Comparison of ENCODE assay signal across 8 mouse cellular contexts in genomic region chr16:58727477-58728131, GRCm38 (mm10). TPM values are rescaled to one million over a fixed set of nuclear protein-coding genes. Genes with fewer than 3 reads are reported as not detected.
A peak's percentile ranks its signal among the peaks of the same experiment; 100 is the strongest.
DNase-seq lines count a peak whose midpoint lies in the region; ATAC-seq and TF ChIP-seq lines count a peak whose summit lies in the region.

Cldnd1 (plus strand) TSS chr16:58727910.

- H3K9ac ChIP-seq in heart, embryonic 12.5 days: peak within 1 kb of the TSS; percentile 84
- H3K9ac ChIP-seq in kidney, postnatal 0 days (ENCODE audit: low read depth, low read length): peak within 1 kb of the TSS; percentile 72
- H3K9ac ChIP-seq in liver, embryonic 11.5 days (ENCODE audit: low read depth, low read length): peak within 1 kb of the TSS; percentile 72
- peak within 1 kb of the TSS; percentile 68 for H3K9ac ChIP-seq in stomach, embryonic 14.5 days (replicated peaks; ENCODE audit: low read depth, low read length)

- H3K4me1 ChIP-seq in heart, embryonic 12.5 days (replicated peaks): peaks cover 4% of the 10 kb centered on the region
- no peaks in the 10 kb centered on the region for H3K4me1 ChIP-seq in kidney, postnatal 0 days (replicated peaks; ENCODE audit: insufficient read depth, low read length)
- peaks cover 4% of the 10 kb centered on the region; the same call in 1 of the 2 replicates for H3K4me1 ChIP-seq in liver, embryonic 11.5 days (replicated peaks; ENCODE audit: control insufficient read depth, insufficient read depth, low read length)
- peaks cover 3% of the 10 kb centered on the region; the same call in 1 of the 2 replicates for H3K4me1 ChIP-seq in stomach, embryonic 14.5 days (ENCODE audit: control insufficient read depth, insufficient read depth, low read length)

- peaks cover 30% of the 10 kb centered on the region for H3K36me3 ChIP-seq in heart, embryonic 12.5 days
- H3K36me3 ChIP-seq in kidney, postnatal 0 days (ENCODE audit: insufficient read depth, low read length): peaks cover 25% of the 10 kb centered on the region
- H3K36me3 ChIP-seq in liver, embryonic 11.5 days (ENCODE audit: control insufficient read depth, insufficient read depth, low read length): peaks cover 20% of the 10 kb centered on the region
- peaks cover 15% of the 10 kb centered on the region; the same call in 1 of the 2 replicates for H3K36me3 ChIP-seq in stomach, embryonic 14.5 days (ENCODE audit: control insufficient read depth, insufficient read depth, low read length)

- H3K27me3 ChIP-seq in heart, embryonic 12.5 days (replicated peaks): no peaks in the 10 kb centered on the region
- H3K27me3 ChIP-seq in kidney, postnatal 0 days (ENCODE audit: insufficient read depth, low read length): no peaks in the 10 kb centered on the region
- H3K27me3 ChIP-seq in liver, embryonic 11.5 days (replicated peaks; ENCODE audit: control insufficient read depth, insufficient read depth, low read length): no peaks in the 10 kb centered on the region
- no peaks in the 10 kb centered on the region for H3K27me3 ChIP-seq in stomach, embryonic 14.5 days (ENCODE audit: control insufficient read depth, insufficient read depth, low read length)

- peak within 1 kb of the TSS; percentile 83 for H3K27ac ChIP-seq in heart, embryonic 12.5 days (ENCODE audit: poor library complexity, severe bottlenecking)
- H3K27ac ChIP-seq in kidney, postnatal 0 days: peak within 1 kb of the TSS; percentile 85
- H3K27ac ChIP-seq in liver, embryonic 11.5 days (ENCODE audit: low read depth, low read length): peak within 1 kb of the TSS; percentile 63; the same call in 1 of the 2 replicates
- peak within 1 kb of the TSS; percentile 75 for H3K27ac ChIP-seq in stomach, embryonic 14.5 days (ENCODE audit: low read length)

- TF ChIP-seq CTCF in kidney, postnatal 0 days (IDR thresholded peaks at IDR 0.05; ENCODE audit: low read depth): no peak

- H3K4me2 ChIP-seq in heart, embryonic 12.5 days: peak within 1 kb of the TSS; percentile 67
- H3K4me2 ChIP-seq in kidney, postnatal 0 days (ENCODE audit: low read length): peak within 1 kb of the TSS; percentile 78
- peak within 1 kb of the TSS; percentile 77 for H3K4me2 ChIP-seq in liver, embryonic 11.5 days
- peak within 1 kb of the TSS; percentile 58 for H3K4me2 ChIP-seq in stomach, embryonic 14.5 days (replicated peaks; ENCODE audit: low read depth, low read length)

- 3% methylated on average over 35 of the region's 35 CpGs for WGBS in heart, embryonic 12.5 days
- WGBS in kidney, postnatal 0 days: 1% methylated on average over 34 of the region's 35 CpGs
- 2% methylated on average over 33 of the region's 35 CpGs for WGBS in liver, embryonic 11.5 days
- WGBS in stomach, embryonic 14.5 days: 1% methylated on average over 28 of the region's 35 CpGs

- no peaks in the 10 kb centered on the region for H3K9me3 ChIP-seq in heart, embryonic 12.5 days (replicated peaks)
- no peaks in the 10 kb centered on the region for H3K9me3 ChIP-seq in kidney, postnatal 0 days (replicated peaks; ENCODE audit: low read length)
- H3K9me3 ChIP-seq in liver, embryonic 11.5 days (ENCODE audit: control insufficient read depth, low read length): no peaks in the 10 kb centered on the region
- H3K9me3 ChIP-seq in stomach, embryonic 14.5 days (ENCODE audit: control insufficient read depth, low read depth, low read length): no peaks in the 10 kb centered on the region

- H3K4me3 ChIP-seq in heart, embryonic 12.5 days: peak within 1 kb of the TSS; percentile 81
- peak within 1 kb of the TSS; percentile 84 for H3K4me3 ChIP-seq in kidney, postnatal 0 days (replicated peaks; ENCODE audit: low read depth, low read length)
- H3K4me3 ChIP-seq in liver, embryonic 11.5 days (ENCODE audit: low read depth, low read length): peak within 1 kb of the TSS; percentile 73
- H3K4me3 ChIP-seq in stomach, embryonic 14.5 days (ENCODE audit: low read depth, low read length): peak within 1 kb of the TSS; percentile 78

- ATAC-seq in erythroid progenitor cell, adult 5-6 weeks (replicated peaks; ENCODE audit: low FRiP score, poor library complexity, severe bottlenecking): peak; percentile 99
- ATAC-seq in heart, embryonic 12.5 days (ENCODE audit: insufficient number of reproducible peaks, low FRiP score): peak; percentile 100
- peak; percentile 100 for ATAC-seq in kidney, postnatal 0 days (replicated peaks; ENCODE audit: low FRiP score, low read depth)
- ATAC-seq in liver, embryonic 11.5 days (replicated peaks; ENCODE audit: low FRiP score): peak; percentile 100
- peak; percentile 100 for ATAC-seq in stomach, embryonic 14.5 days (ENCODE audit: insufficient number of reproducible peaks, insufficient read depth, low FRiP score, low read depth)

- DNase-seq in CD4-positive helper T cell, adult 2 months (ENCODE audit: low read depth, low spot score): peak; percentile 97
- peak; percentile 95 for DNase-seq in brain, embryonic 18.5 days (ENCODE audit: low read depth, low spot score)
- DNase-seq in kidney, postnatal 0 days (ENCODE audit: low spot score): peak; percentile 99
- DNase-seq in liver, embryonic 11.5 days (ENCODE audit: low spot score): peak; percentile 96
- DNase-seq in naive thymus-derived CD4-positive, alpha-beta T cell, adult 2 months (ENCODE audit: low read depth): peak; percentile 95

RNA-seq across cellular contexts. Expression of gene Cldnd1, which starts in this region (rescaled TPM):
- total RNA-seq in erythroid progenitor cell, adult 5-6 weeks (2015; ENCODE audit: low replicate concordance): 27.2 and 30.6 TPM in 2 replicates
- total RNA-seq in erythroid progenitor cell, adult 5-6 weeks (2017; ENCODE audit: low replicate concordance): 15.5 and 16.9 TPM in 2 replicates
- 111 and 112 TPM in 2 replicates for polyA plus RNA-seq in heart, embryonic 12.5 days (2016; fragmentation: Nextera tagmentation; extraction: Ambion mirVana)
- 101 and 106 TPM in 2 replicates for polyA plus RNA-seq in kidney, postnatal 0 days (2015; fragmentation: Nextera tagmentation; extraction: Ambion mirVana)
- 65.3 and 73.3 TPM in 2 replicates for polyA plus RNA-seq in liver, embryonic 11.5 days (2014; fragmentation: Nextera tagmentation; extraction: Ambion mirVana)
- 128 and 131 TPM in 2 replicates for polyA plus RNA-seq in stomach, embryonic 14.5 days (2014; fragmentation: Nextera tagmentation; extraction: Ambion mirVana)

Comparison
In these comparisons a context has a peak if more than half of its experiments do, and no peak if none do; other contexts are left out.
1. Peak in every context shown above with its lines: DNase-seq, ATAC-seq, H3K4me3 ChIP-seq and H3K27ac ChIP-seq.